In the genomic region with DNA sequence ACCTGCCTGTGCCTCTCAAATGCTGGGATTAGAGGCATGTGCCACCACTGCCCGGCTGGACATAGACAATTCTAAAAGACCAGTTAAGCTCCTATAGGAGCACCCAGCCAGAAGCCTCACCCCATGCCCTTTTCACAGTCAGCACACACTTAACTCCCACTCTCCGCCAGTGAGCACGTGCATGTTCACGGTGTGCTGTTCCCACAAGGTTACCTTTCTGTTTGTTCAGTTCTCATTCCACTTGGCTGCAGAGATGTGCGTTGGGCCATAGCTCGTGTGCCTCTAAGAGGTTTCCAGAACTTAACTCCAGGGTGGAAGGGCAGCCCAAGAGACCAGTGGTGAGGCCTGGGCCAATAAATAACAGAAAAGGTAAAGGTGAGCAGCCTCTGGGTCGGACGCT, we compare ENCODE assay signal across 7 mouse cellular contexts. TPM values are rescaled to one million over a fixed set of nuclear protein-coding genes. Genes with fewer than 3 reads are reported as not detected.
DNase-seq lines count a peak whose midpoint lies in the region; ATAC-seq and TF ChIP-seq lines count a peak whose summit lies in the region.

No protein-coding gene starts in this region.

- no peak overlapping the region for H3K9ac ChIP-seq in lung, embryonic 14.5 days
- peak overlapping the region; percentile 23; the same call in 1 of the 2 replicates for H3K9ac ChIP-seq in hindbrain, embryonic 12.5 days
- peak overlapping the region; percentile 7; the same call in 1 of the 2 replicates for H3K9ac ChIP-seq in liver, embryonic 15.5 days
- no peak overlapping the region for H3K9ac ChIP-seq in stomach, embryonic 15.5 days

- 59% methylated on average over 8 of the region's 8 CpGs for WGBS in lung, embryonic 14.5 days
- WGBS in hindbrain, embryonic 12.5 days: 86% methylated on average over 8 of the region's 8 CpGs
- WGBS in liver, embryonic 15.5 days (ENCODE audit: insufficient replicate concordance): 66% methylated on average over 8 of the region's 8 CpGs
- 61% methylated on average over 8 of the region's 8 CpGs for WGBS in stomach, embryonic 15.5 days

- H3K9me3 ChIP-seq in lung, embryonic 14.5 days (ENCODE audit: low read depth, low read length): no peaks in the 10 kb centered on the region
- H3K9me3 ChIP-seq in hindbrain, embryonic 12.5 days (replicated peaks): no peaks in the 10 kb centered on the region
- no peaks in the 10 kb centered on the region for H3K9me3 ChIP-seq in liver, embryonic 15.5 days (replicated peaks)
- no peaks in the 10 kb centered on the region for H3K9me3 ChIP-seq in stomach, embryonic 15.5 days

- no peak overlapping the region for H3K27ac ChIP-seq in lung, embryonic 14.5 days (ENCODE audit: low read depth)
- no peak overlapping the region for H3K27ac ChIP-seq in hindbrain, embryonic 12.5 days
- peak overlapping the region; percentile 14; the same call in 1 of the 2 replicates for H3K27ac ChIP-seq in liver, embryonic 15.5 days (replicated peaks)
- H3K27ac ChIP-seq in stomach, embryonic 15.5 days: no peak overlapping the region

- peak overlapping the region; percentile 97 for H3K4me2 ChIP-seq in lung, embryonic 14.5 days
- peak overlapping the region; percentile 99 for H3K4me2 ChIP-seq in hindbrain, embryonic 12.5 days (replicated peaks)
- H3K4me2 ChIP-seq in liver, embryonic 15.5 days: peak overlapping the region; percentile 99
- H3K4me2 ChIP-seq in stomach, embryonic 15.5 days: peak overlapping the region; percentile 93

- peaks cover 28% of the 10 kb centered on the region; the same call in 1 of the 2 replicates for H3K36me3 ChIP-seq in lung, embryonic 14.5 days (ENCODE audit: insufficient read depth)
- H3K36me3 ChIP-seq in hindbrain, embryonic 12.5 days: peaks cover 25% of the 10 kb centered on the region
- peaks cover 16% of the 10 kb centered on the region for H3K36me3 ChIP-seq in liver, embryonic 15.5 days (replicated peaks)
- peaks cover 8% of the 10 kb centered on the region for H3K36me3 ChIP-seq in stomach, embryonic 15.5 days

- peak overlapping the region; percentile 65; the same call in 1 of the 2 replicates for H3K4me3 ChIP-seq in lung, embryonic 14.5 days (ENCODE audit: low read depth, low read length)
- peak overlapping the region; percentile 71; the same call in 1 of the 2 replicates for H3K4me3 ChIP-seq in hindbrain, embryonic 12.5 days
- peak overlapping the region; percentile 79 for H3K4me3 ChIP-seq in liver, embryonic 15.5 days (replicated peaks)
- peak overlapping the region; percentile 69 for H3K4me3 ChIP-seq in stomach, embryonic 15.5 days (replicated peaks)

- H3K27me3 ChIP-seq in lung, embryonic 14.5 days (ENCODE audit: insufficient read depth, low read length): no peaks in the 10 kb centered on the region
- no peaks in the 10 kb centered on the region for H3K27me3 ChIP-seq in hindbrain, embryonic 12.5 days
- H3K27me3 ChIP-seq in liver, embryonic 15.5 days: peaks cover 2% of the 10 kb centered on the region; the same call in 1 of the 2 replicates
- no peaks in the 10 kb centered on the region for H3K27me3 ChIP-seq in stomach, embryonic 15.5 days (replicated peaks)

- no peaks in the 10 kb centered on the region for H3K4me1 ChIP-seq in lung, embryonic 14.5 days (ENCODE audit: insufficient read depth)
- peaks cover 19% of the 10 kb centered on the region for H3K4me1 ChIP-seq in hindbrain, embryonic 12.5 days
- H3K4me1 ChIP-seq in liver, embryonic 15.5 days (replicated peaks): peaks cover 32% of the 10 kb centered on the region
- peaks cover 20% of the 10 kb centered on the region; the same call in 1 of the 2 replicates for H3K4me1 ChIP-seq in stomach, embryonic 15.5 days

- peak; percentile 15 for ATAC-seq in lung, embryonic 14.5 days (ENCODE audit: insufficient read depth)
- no peak for ATAC-seq in hindbrain, embryonic 12.5 days (ENCODE audit: low FRiP score)
- ATAC-seq in liver, embryonic 15.5 days (ENCODE audit: insufficient read depth): peak; percentile 26; the same call in 1 of the 2 replicates
- ATAC-seq in stomach, embryonic 15.5 days (ENCODE audit: insufficient read depth, low FRiP score, low read depth): peak; percentile 31; the same call in 1 of the 2 replicates

- DNase-seq in lung, embryonic 14.5 days: peak; percentile 27
- DNase-seq in lung, postnatal 10 days: no peak
- DNase-seq in cerebellum, postnatal 10 days: no peak
- DNase-seq in cerebellum, adult 11-12 months: no peak

- no peak for TF ChIP-seq CTCF in lung, embryonic 14.5 days (IDR thresholded peaks at IDR 0.05; ENCODE audit: low read depth)

RNA-seq across cellular contexts. Expression of a gene that starts 1.8 kb away (rescaled TPM):
- polyA plus RNA-seq in lung, embryonic 14.5 days (2014; fragmentation: Nextera tagmentation; extraction: Ambion mirVana): 7.6 and 8.1 TPM in 2 replicates
- polyA plus RNA-seq in hindbrain, embryonic 12.5 days (2016; fragmentation: Nextera tagmentation; extraction: Ambion mirVana): 13.9 TPM in 2 replicates
- 4.4 and 5.6 TPM in 2 replicates for polyA plus RNA-seq in liver, embryonic 15.5 days (2015; fragmentation: Nextera tagmentation; extraction: Ambion mirVana)
- 13.6 and 14.0 TPM in 2 replicates for polyA plus RNA-seq in stomach, embryonic 15.5 days (2015; fragmentation: Nextera tagmentation; extraction: Ambion mirVana)

RNA-seq across cellular contexts. Expression of a gene that starts 25.3 kb away (rescaled TPM):
- polyA plus RNA-seq in lung, embryonic 14.5 days (2014; fragmentation: Nextera tagmentation; extraction: Ambion mirVana): 2.1 and 3.0 TPM in 2 replicates
- 0.21 and 0.23 TPM in 2 replicates for polyA plus RNA-seq in hindbrain, embryonic 12.5 days (2016; fragmentation: Nextera tagmentation; extraction: Ambion mirVana)
- 5.4 and 6.1 TPM in 2 replicates for polyA plus RNA-seq in liver, embryonic 15.5 days (2015; fragmentation: Nextera tagmentation; extraction: Ambion mirVana)
- 0.59 and 1.0 TPM in 2 replicates for polyA plus RNA-seq in stomach, embryonic 15.5 days (2015; fragmentation: Nextera tagmentation; extraction: Ambion mirVana)

RNA-seq across cellular contexts. Expression of a gene that starts 54.4 kb away (rescaled TPM):
- polyA plus RNA-seq in lung, embryonic 14.5 days (2014; fragmentation: Nextera tagmentation; extraction: Ambion mirVana): 27.0 and 29.8 TPM in 2 replicates
- polyA plus RNA-seq in hindbrain, embryonic 12.5 days (2016; fragmentation: Nextera tagmentation; extraction: Ambion mirVana): 20.7 and 22.7 TPM in 2 replicates
- 8.7 and 11.5 TPM in 2 replicates for polyA plus RNA-seq in liver, embryonic 15.5 days (2015; fragmentation: Nextera tagmentation; extraction: Ambion mirVana)
- 10.7 and 11.7 TPM in 2 replicates for polyA plus RNA-seq in stomach, embryonic 15.5 days (2015; fragmentation: Nextera tagmentation; extraction: Ambion mirVana)

Comparison
In these comparisons a context has a peak if more than half of its experiments do, and no peak if none do; other contexts are left out.
1. H3K9ac ChIP-seq: peak in hindbrain, embryonic 12.5 days (single experiment) and liver, embryonic 15.5 days (single experiment); none in lung, embryonic 14.5 days (single experiment) and stomach, embryonic 15.5 days (single experiment).
2. Peak in every context shown above with its lines, with median percentiles within 50 percentile points of each other: H3K4me2 ChIP-seq and H3K4me3 ChIP-seq.